Mouse (Mus musculus): Measurements from ENCODE around the gene Olfr742.

Gene Olfr742

GRCm38 (mm10) chr14:50503300-50503699 lies at the start of gene Olfr742:
Olfr742 (plus strand) TSS chr14:50503600.
- in situ Hi-C loops (cut with MseI, MboI) = no loop called here

DNA sequence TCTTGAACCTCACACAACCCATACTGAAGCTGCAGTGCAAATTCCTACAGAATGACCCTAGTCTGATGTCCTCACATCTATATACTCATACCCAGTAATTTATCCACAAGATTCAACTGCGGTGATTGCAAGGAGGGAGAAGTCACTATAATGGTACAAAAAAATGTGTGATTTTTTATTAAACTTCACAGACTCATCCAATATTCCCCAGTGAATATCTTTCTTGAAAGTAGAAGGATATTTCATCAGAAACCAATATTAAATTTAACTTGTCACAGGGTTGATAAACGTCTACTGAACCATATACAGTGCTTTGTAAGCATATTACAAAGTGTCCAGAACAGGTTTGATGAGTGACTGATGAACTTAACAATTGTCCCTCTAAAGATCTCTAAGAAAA lies 31.0 kb upstream of the Olfr742 start, which contains the start of gene Olfr741:
Gene Olfr741, plus strand, starts transcription at position 301 of the 400 bp plus-strand sequence.
- in situ Hi-C loops (cut with MseI, MboI) = no loop called here

DNA sequence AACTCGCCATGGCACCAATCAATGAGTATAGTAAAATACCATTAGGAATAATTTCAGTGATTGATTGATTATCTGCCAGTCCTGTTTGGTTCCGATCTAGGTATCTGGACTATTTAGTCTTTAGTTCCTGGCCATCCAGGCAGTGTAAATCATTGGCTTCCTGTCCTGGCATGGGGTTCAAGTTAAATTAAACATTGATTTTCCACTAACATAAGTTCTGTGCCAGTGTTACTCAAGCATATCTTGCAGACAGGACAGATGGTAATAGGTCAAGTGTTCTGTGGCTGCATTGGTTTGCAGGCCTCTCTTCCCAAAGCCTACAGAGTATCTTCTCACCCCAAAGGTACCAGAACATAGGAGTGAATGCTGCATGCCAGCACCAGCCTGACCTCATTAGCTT lies 25.0 kb upstream of the Olfr742 start:
- in situ Hi-C loops (cut with MseI, MboI) = no loop called here

DNA sequence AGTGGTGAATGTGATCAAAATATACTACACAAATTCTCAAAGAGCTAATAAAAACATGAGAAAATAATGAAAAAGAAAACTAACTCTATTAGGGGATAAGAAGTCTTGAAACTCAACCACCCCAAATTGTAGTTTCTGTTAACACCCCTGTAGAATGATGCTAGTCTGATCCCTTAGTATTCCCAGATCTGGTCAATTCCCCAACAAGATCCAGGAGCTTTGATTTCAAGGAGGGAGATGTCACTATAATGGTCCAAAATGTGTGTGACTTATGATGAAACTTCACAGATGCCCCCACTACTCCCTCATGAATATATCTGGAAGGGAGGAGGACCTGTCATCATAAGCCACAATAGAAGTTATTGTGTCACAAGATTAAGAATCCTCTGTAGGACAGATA lies 18.1 kb downstream of the Olfr742 start, which contains the start of gene Olfr743:
Gene Olfr743, plus strand, starts transcription at position 301 of the 400 bp plus-strand sequence.
- in situ Hi-C loops (cut with MseI, MboI) = no loop called here

- in situ Hi-C loops (cut with MseI, MboI) = no loop called here
Measured at GRCm38 (mm10) chr14:50552734-50553133, 49.3 kb downstream of the Olfr742 start.

Measured in mouse trophoblast stem cell (cell line).